Mouse (Mus musculus): ENCODE measurements around the gene Lmx1b. TPM values are rescaled to one million over a fixed set of nuclear protein-coding genes. Genes with fewer than 3 reads are reported as not detected.
A peak's percentile ranks its signal among the peaks of the same experiment; 100 is the strongest.

Gene Lmx1b
- polyA plus RNA-seq, 1 experiment from 2014 or later: not detected

GRCm38 (mm10) chr2:33544781-33545566 lies 95.3 kb downstream of the Lmx1b start:
- H3K4me2 ChIP-seq (ENCODE audit: low read length): peak overlapping the region; percentile 67
- peak overlapping the region; percentile 45 for H3K4me3 ChIP-seq (ENCODE audit: low read depth, low read length)
- H3K36me3 ChIP-seq (ENCODE audit: control insufficient read depth, insufficient read depth, low read length): no peaks in the 10 kb centered on the region
- DNase-seq (ENCODE audit: low spot score) (no peak), ATAC-seq (replicated peaks; ENCODE audit: low FRiP score, low TSS enrichment, low read depth) (0 out of 2 replicates have a peak, but pooled peaks have one; percentile 22)
- H3K9ac ChIP-seq (ENCODE audit: low read length): no peak overlapping the region
- 26% methylated on average over 16 of the region's 16 CpGs for WGBS
- H3K27ac ChIP-seq (ENCODE audit: low read depth): no peak overlapping the region
- H3K27me3 ChIP-seq (replicated peaks; ENCODE audit: control insufficient read depth, insufficient read depth, low read length): peaks cover 45% of the 10 kb centered on the region
- peaks cover 3% of the 10 kb centered on the region for H3K4me1 ChIP-seq (replicated peaks; ENCODE audit: control insufficient read depth, insufficient read depth, low read length)
- H3K9me3 ChIP-seq (ENCODE audit: control insufficient read depth, low read length): no peaks in the 10 kb centered on the region

- H3K4me3 ChIP-seq (ENCODE audit: low read depth, low read length): peak overlapping the region; percentile 45
- peak; percentile 67 for DNase-seq (ENCODE audit: low spot score)
- peak; percentile 58; the same call in 1 of the 2 replicates for ATAC-seq (replicated peaks; ENCODE audit: low FRiP score, low TSS enrichment, low read depth)
- H3K9me3 ChIP-seq (ENCODE audit: control insufficient read depth, low read length): no peaks in the 10 kb centered on the region
- H3K4me1 ChIP-seq (replicated peaks; ENCODE audit: control insufficient read depth, insufficient read depth, low read length): peaks cover 3% of the 10 kb centered on the region
- H3K36me3 ChIP-seq (ENCODE audit: control insufficient read depth, insufficient read depth, low read length): no peaks in the 10 kb centered on the region
- peaks cover 52% of the 10 kb centered on the region for H3K27me3 ChIP-seq (replicated peaks; ENCODE audit: control insufficient read depth, insufficient read depth, low read length)
- H3K27ac ChIP-seq (ENCODE audit: low read depth): no peak overlapping the region
- 0% methylated on average over 37 of the region's 43 CpGs for WGBS
- peak overlapping the region; percentile 67 for H3K4me2 ChIP-seq (ENCODE audit: low read length)
- H3K9ac ChIP-seq (ENCODE audit: low read length): peak overlapping the region; percentile 1; the same call in 1 of the 2 replicates
Measured at GRCm38 (mm10) chr2:33544203-33544762, 96.0 kb downstream of the Lmx1b start.

- H3K27ac ChIP-seq (ENCODE audit: low read depth): no peak overlapping the region
- DNase-seq (ENCODE audit: low spot score) (peak; percentile 68), ATAC-seq (replicated peaks; ENCODE audit: low FRiP score, low TSS enrichment, low read depth) (peak; percentile 48)
- no peaks in the 10 kb centered on the region for H3K9me3 ChIP-seq (ENCODE audit: control insufficient read depth, low read length)
- H3K9ac ChIP-seq (ENCODE audit: low read length): peak overlapping the region; percentile 1; the same call in 1 of the 2 replicates
- 2% methylated on average over 38 of the region's 38 CpGs for WGBS
- peak overlapping the region; percentile 45 for H3K4me3 ChIP-seq (ENCODE audit: low read depth, low read length)
- peak overlapping the region; percentile 67 for H3K4me2 ChIP-seq (ENCODE audit: low read length)
- H3K36me3 ChIP-seq (ENCODE audit: control insufficient read depth, insufficient read depth, low read length): no peaks in the 10 kb centered on the region
- H3K4me1 ChIP-seq (replicated peaks; ENCODE audit: control insufficient read depth, insufficient read depth, low read length): peaks cover 3% of the 10 kb centered on the region
- peaks cover 56% of the 10 kb centered on the region for H3K27me3 ChIP-seq (replicated peaks; ENCODE audit: control insufficient read depth, insufficient read depth, low read length)
Measured at GRCm38 (mm10) chr2:33543429-33544202, 96.7 kb downstream of the Lmx1b start.

- Histone ChIP-seq H3K4me3 (ENCODE audit: low read depth, low read length) (no peak overlapping the region), H3K4me2 (ENCODE audit: low read length) (no peak overlapping the region), H3K4me1 (replicated peaks; ENCODE audit: control insufficient read depth, insufficient read depth, low read length) (peaks cover 3% of the 10 kb centered on the region), H3K9ac (ENCODE audit: low read length) (no peak overlapping the region), H3K36me3 (ENCODE audit: control insufficient read depth, insufficient read depth, low read length) (no peaks in the 10 kb centered on the region), H3K27ac (ENCODE audit: low read depth) (no peak overlapping the region), H3K27me3 (replicated peaks; ENCODE audit: control insufficient read depth, insufficient read depth, low read length) (peaks cover 56% of the 10 kb centered on the region), H3K9me3 (ENCODE audit: control insufficient read depth, low read length) (no peaks in the 10 kb centered on the region)
- ATAC-seq (replicated peaks; ENCODE audit: low FRiP score, low TSS enrichment, low read depth) (no peak), DNase-seq (ENCODE audit: low spot score) (peak; percentile 86)
- WGBS: 5% methylated on average over 11 of the region's 11 CpGs
Measured at GRCm38 (mm10) chr2:33542696-33543428, 97.4 kb downstream of the Lmx1b start.

- 70% methylated on average over 5 of the region's 5 CpGs for WGBS
- Histone ChIP-seq H3K36me3 (ENCODE audit: control insufficient read depth, insufficient read depth, low read length) (no peaks in the 10 kb centered on the region), H3K4me2 (ENCODE audit: low read length) (no peak overlapping the region), H3K27me3 (replicated peaks; ENCODE audit: control insufficient read depth, insufficient read depth, low read length) (no peaks in the 10 kb centered on the region), H3K9me3 (ENCODE audit: control insufficient read depth, low read length) (peaks cover 8% of the 10 kb centered on the region), H3K9ac (ENCODE audit: low read length) (no peak overlapping the region), H3K27ac (ENCODE audit: low read depth) (no peak overlapping the region), H3K4me1 (replicated peaks; ENCODE audit: control insufficient read depth, insufficient read depth, low read length) (no peaks in the 10 kb centered on the region), H3K4me3 (ENCODE audit: low read depth, low read length) (no peak overlapping the region)
- DNase-seq (ENCODE audit: low spot score) (no peak), ATAC-seq (replicated peaks; ENCODE audit: low FRiP score, low TSS enrichment, low read depth) (no peak)
Measured at GRCm38 (mm10) chr2:33525274-33526055, 114.8 kb downstream of the Lmx1b start.

GRCm38 (mm10) chr2:33515856-33516255 lies 124.5 kb downstream of the Lmx1b start:
- 45% methylated on average over 19 of the region's 19 CpGs for WGBS
- DNase-seq (ENCODE audit: low spot score) (peak; percentile 63), ATAC-seq (replicated peaks; ENCODE audit: low FRiP score, low TSS enrichment, low read depth) (peak; percentile 55)
- H3K27me3 ChIP-seq (replicated peaks; ENCODE audit: control insufficient read depth, insufficient read depth, low read length): no peaks in the 10 kb centered on the region
- H3K9ac ChIP-seq (ENCODE audit: low read length): no peak overlapping the region
- H3K36me3 ChIP-seq (ENCODE audit: control insufficient read depth, insufficient read depth, low read length): no peaks in the 10 kb centered on the region
- no peak overlapping the region for H3K27ac ChIP-seq (ENCODE audit: low read depth)
- H3K9me3 ChIP-seq (ENCODE audit: control insufficient read depth, low read length): 0 out of 2 replicates have a peak, but pooled peaks cover 4% of the 10 kb centered on the region
- no peaks in the 10 kb centered on the region for H3K4me1 ChIP-seq (replicated peaks; ENCODE audit: control insufficient read depth, insufficient read depth, low read length)
- H3K4me3 ChIP-seq (ENCODE audit: low read depth, low read length): no peak overlapping the region
- H3K4me2 ChIP-seq (ENCODE audit: low read length): peak overlapping the region; percentile 13

GRCm38 (mm10) chr2:33515431-33515830 lies 124.9 kb downstream of the Lmx1b start:
- peak; percentile 58 for ATAC-seq (replicated peaks; ENCODE audit: low FRiP score, low TSS enrichment, low read depth)
- 64% methylated on average over 8 of the region's 8 CpGs for WGBS
- H3K4me2 ChIP-seq (ENCODE audit: low read length): peak overlapping the region; percentile 13

More at GRCm38 (mm10) chr2:33515431-33515830, 124.9 kb downstream of the Lmx1b start:
- Histone ChIP-seq H3K36me3 (ENCODE audit: control insufficient read depth, insufficient read depth, low read length) (no peaks in the 10 kb centered on the region), H3K27me3 (replicated peaks; ENCODE audit: control insufficient read depth, insufficient read depth, low read length) (no peaks in the 10 kb centered on the region), H3K27ac (ENCODE audit: low read depth) (no peak overlapping the region), H3K9me3 (ENCODE audit: control insufficient read depth, low read length) (0 out of 2 replicates have a peak, but pooled peaks cover 4% of the 10 kb centered on the region), H3K9ac (ENCODE audit: low read length) (no peak overlapping the region), H3K4me3 (ENCODE audit: low read depth, low read length) (no peak overlapping the region), H3K4me1 (replicated peaks; ENCODE audit: control insufficient read depth, insufficient read depth, low read length) (no peaks in the 10 kb centered on the region)
- no peak for DNase-seq (ENCODE audit: low spot score)

Measured in intestine, embryonic 14.5 days (tissue).